Mouse (Mus musculus): ENCODE data around the gene Zswim7. TPM values are rescaled to one million over a fixed set of nuclear protein-coding genes. Genes with fewer than 3 reads are reported as not detected.

Gene Zswim7
- polyA plus RNA-seq, 1 experiment from 2014 or later, result 19.2 TPM

DNA sequence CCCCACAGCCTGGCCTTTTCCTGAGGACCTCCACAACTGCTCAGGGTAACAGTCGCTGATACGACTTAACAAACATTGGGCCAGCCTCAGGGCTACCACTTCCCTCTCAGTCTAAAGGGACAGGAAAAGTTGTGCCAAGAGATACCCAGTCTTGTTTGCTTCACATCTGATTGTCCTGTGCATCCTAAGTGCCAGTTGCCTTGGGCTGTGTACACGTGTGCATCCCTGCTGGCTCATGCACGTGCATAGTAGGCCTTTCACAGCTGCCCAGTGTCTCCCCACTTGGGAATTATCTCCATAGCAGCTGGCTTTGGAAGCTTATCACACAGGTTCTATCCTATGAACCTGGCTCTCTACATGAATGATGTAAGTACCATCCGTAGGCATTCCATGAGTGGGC is 57.8 kb downstream of the Zswim7 start:
- H3K4me2 ChIP-seq (replicated peaks; ENCODE audit: low read depth, low read length), result no peak overlapping the region
- H3K27me3 ChIP-seq (ENCODE audit: control insufficient read depth, insufficient read depth, low read length), result no peaks in the 10 kb centered on the region
- no peaks in the 10 kb centered on the region for H3K4me1 ChIP-seq (replicated peaks; ENCODE audit: control insufficient read depth, insufficient read depth, low read length)
- DNase-seq (ENCODE audit: low spot score) (no peak), ATAC-seq (ENCODE audit: low FRiP score) (no peak)
- H3K4me3 ChIP-seq (ENCODE audit: low read depth, low read length), result no peak overlapping the region
- WGBS, result 86% methylated on average over 5 of the region's 5 CpGs
- no peak overlapping the region for H3K27ac ChIP-seq (ENCODE audit: low read depth, low read length)
- no peak overlapping the region for H3K9ac ChIP-seq (ENCODE audit: low read depth, low read length)
- no peaks in the 10 kb centered on the region for H3K9me3 ChIP-seq (ENCODE audit: control insufficient read depth, low read length)
- no peaks in the 10 kb centered on the region for H3K36me3 ChIP-seq (ENCODE audit: control insufficient read depth, insufficient read depth, low read length)

- Histone ChIP-seq H3K4me1 (replicated peaks; ENCODE audit: control insufficient read depth, insufficient read depth, low read length) (no peaks in the 10 kb centered on the region), H3K27ac (ENCODE audit: low read depth, low read length) (no peak overlapping the region), H3K9ac (ENCODE audit: low read depth, low read length) (no peak overlapping the region), H3K4me3 (ENCODE audit: low read depth, low read length) (no peak overlapping the region), H3K9me3 (ENCODE audit: control insufficient read depth, low read length) (no peaks in the 10 kb centered on the region), H3K27me3 (ENCODE audit: control insufficient read depth, insufficient read depth, low read length) (no peaks in the 10 kb centered on the region), H3K36me3 (ENCODE audit: control insufficient read depth, insufficient read depth, low read length) (no peaks in the 10 kb centered on the region), H3K4me2 (replicated peaks; ENCODE audit: low read depth, low read length) (no peak overlapping the region)
- DNase-seq (ENCODE audit: low spot score), result no peak
- ATAC-seq (ENCODE audit: low FRiP score), result no peak
- WGBS, result 75% methylated on average over 7 of the region's 7 CpGs
These were observed 60.2 kb downstream of the Zswim7 start for GRCm38 (mm10) chr11:62220756-62221510.

DNA sequence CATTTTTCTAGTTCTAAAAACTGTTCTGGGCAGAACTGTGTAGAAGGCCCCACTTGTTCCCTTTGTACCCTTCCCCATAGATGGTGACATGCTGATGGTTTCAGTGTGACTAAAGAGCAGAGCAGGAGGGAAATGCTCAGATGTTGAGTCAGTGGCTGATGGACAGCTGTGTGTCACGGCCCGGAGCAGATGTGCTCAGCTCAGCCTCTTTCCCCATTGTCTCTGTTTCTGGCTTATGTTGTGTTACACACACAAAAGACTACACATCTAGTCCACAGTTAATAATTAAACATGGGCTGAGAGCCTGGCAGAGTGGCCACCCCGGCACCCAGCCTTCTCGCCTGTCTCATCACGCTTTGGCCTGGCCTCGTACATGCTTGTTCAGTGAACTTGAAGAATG is 63.4 kb downstream of the Zswim7 start:
- H3K4me2 ChIP-seq (replicated peaks; ENCODE audit: low read depth, low read length), result no peak overlapping the region
- 75% methylated on average over 6 of the region's 6 CpGs for WGBS
- H3K9ac ChIP-seq (ENCODE audit: low read depth, low read length), result no peak overlapping the region
- no peaks in the 10 kb centered on the region for H3K27me3 ChIP-seq (ENCODE audit: control insufficient read depth, insufficient read depth, low read length)
- DNase-seq (ENCODE audit: low spot score) (no peak), ATAC-seq (ENCODE audit: low FRiP score) (no peak)
- no peaks in the 10 kb centered on the region for H3K36me3 ChIP-seq (ENCODE audit: control insufficient read depth, insufficient read depth, low read length)
- H3K27ac ChIP-seq (ENCODE audit: low read depth, low read length), result no peak overlapping the region
- no peaks in the 10 kb centered on the region for H3K4me1 ChIP-seq (replicated peaks; ENCODE audit: control insufficient read depth, insufficient read depth, low read length)
- H3K9me3 ChIP-seq (ENCODE audit: control insufficient read depth, low read length), result no peaks in the 10 kb centered on the region
- H3K4me3 ChIP-seq (ENCODE audit: low read depth, low read length), result no peak overlapping the region

Other genes with a start within 250 kb of the Zswim7 start
- gene Adora2b, start 32.4 kb downstream of the Zswim7 start, polyA plus RNA-seq (2014; fragmentation: Nextera tagmentation; extraction: Ambion mirVana), result 4.5 and 5.7 TPM in 2 replicates
- gene Ttc19, start 98 bp upstream of the Zswim7 start, polyA plus RNA-seq (2014; fragmentation: Nextera tagmentation; extraction: Ambion mirVana), result 16.7 and 21.0 TPM in 2 replicates
- 13.6 and 13.7 TPM in 2 replicates for gene Pigl, start 177.1 kb upstream of the Zswim7 start, polyA plus RNA-seq (2014; fragmentation: Nextera tagmentation; extraction: Ambion mirVana)
- 170 and 189 TPM in 2 replicates for gene Ncor1, start 177.2 kb upstream of the Zswim7 start, polyA plus RNA-seq (2014; fragmentation: Nextera tagmentation; extraction: Ambion mirVana)

Measured in hindbrain, embryonic 11.5 days (tissue).